Mouse (Mus musculus) thymus, adult 18-20 months (tissue): ENCODE results near the gene Soga3.

Experiments used
- DNase-seq, 2 experiments: peaks; one replicate each; pipeline ENCODE4 v3.0.0; 2022; ENCODE audit warnings: mixed read lengths in 2 of 2

Gene Soga3

GRCm38 (mm10) chr10:29211453-29211852 lies 67.8 kb downstream of the Soga3 start, which contains the start of gene 9330159F19Rik:
Gene 9330159F19Rik (plus strand): TSS chr10:29211606.
- no peak for DNase-seq

GRCm38 (mm10) chr10:29213534-29214100 lies 70.0 kb downstream of the Soga3 start:
- DNase-seq = no peak

- DNase-seq = no peak
Observed at GRCm38 (mm10) chr10:29216957-29217356, 73.3 kb downstream of the Soga3 start.

- DNase-seq = no peak
Observed at GRCm38 (mm10) chr10:29217451-29217850, 73.8 kb downstream of the Soga3 start.

GRCm38 (mm10) chr10:29225329-29225728 lies 81.7 kb downstream of the Soga3 start:
- no peak for DNase-seq

GRCm38 (mm10) chr10:29231208-29231607 lies 87.6 kb downstream of the Soga3 start:
- no peak for DNase-seq
